Mouse (Mus musculus) lung, postnatal 0 days (tissue): ENCODE data around the gene Eif4a2. TPM values are rescaled to one million over a fixed set of nuclear protein-coding genes. Genes with fewer than 3 reads are reported as not detected.
"Not testable (repeated sequence)": the region's sequence is repeated elsewhere in the genome, so short reads cannot be mapped to it uniquely, and the experiment has no call there.

ENCODE experiments used
- ATAC-seq: fragments of 200-750 bp; cut with Nextera tagmentation; 2 replicates; pipeline ENCODE4 v1.8.0; 2017; ENCODE audit warnings: moderate library complexity
- DNase-seq: peaks from one replicate; pipeline ENCODE4 v3.0.0-alpha.2; 2016; ENCODE audit warnings: low spot score
- H3K27ac ChIP-seq: fragments of 300-500 bp; sonication (generic); 2 replicates; pipeline ENCODE4 v1.5.1; 2014; ENCODE audit warnings: antibody characterized with exemption, mild to moderate bottlenecking, low read length, mixed read lengths
- H3K27me3 ChIP-seq: fragments of 300-500 bp; sonication (generic); replicated peaks from 2 replicates; pipeline ENCODE4 v1.6.1; 2014; ENCODE audit warnings: low read length, mixed read lengths; ENCODE audit not compliant: insufficient read depth
- H3K36me3 ChIP-seq: fragments of 300-500 bp; sonication (generic); 2 replicates; pipeline ENCODE4 v1.6.1; 2014; ENCODE audit warnings: low read length, mixed read lengths; ENCODE audit not compliant: insufficient read depth
- H3K4me1 ChIP-seq: fragments of 300-500 bp; sonication (generic); 2 replicates; pipeline ENCODE4 v1.6.1; 2014; ENCODE audit warnings: antibody characterized with exemption, low read depth, low read length, mixed read lengths; ENCODE audit not compliant: insufficient read depth
- H3K4me2 ChIP-seq: fragments of 300-500 bp; sonication (generic); replicated peaks from 2 replicates; pipeline ENCODE4 v1.6.1; 2014; ENCODE audit warnings: low read depth, mild to moderate bottlenecking, low read length, moderate library complexity, mixed read lengths
- H3K4me3 ChIP-seq: fragments of 300-500 bp; sonication (generic); 2 replicates; pipeline ENCODE4 v1.5.1; 2014; ENCODE audit warnings: low read depth, low read length
- H3K9ac ChIP-seq: fragments of 300-500 bp; sonication (generic); replicated peaks from 2 replicates; pipeline ENCODE4 v1.6.1; 2014; ENCODE audit warnings: low read depth, mild to moderate bottlenecking
- H3K9me3 ChIP-seq: fragments of 300-500 bp; sonication (generic); 2 replicates; pipeline ENCODE4 v1.6.1; 2016; ENCODE audit warnings: low read length, mixed read lengths
- CTCF ChIP-seq: IDR thresholded peaks from 2 replicates; pipeline ENCODE4 v1.5.1; 2016; ENCODE audit warnings: antibody characterized with exemption, mild to moderate bottlenecking
- EP300 ChIP-seq: IDR thresholded peaks from 2 replicates; pipeline ENCODE4 v1.6.1; 2016; ENCODE audit warnings: antibody characterized with exemption, mild to moderate bottlenecking, control low read depth
- WGBS: fragments of 180-500 bp; shearing (Covaris S2); extraction: QIAGEN DNeasy Blood & Tissue Kit; methylation state at CpG from one replicate; pipeline ENCODE4 v1.1.7; 2014; 5-methylcytosine and 5-hydroxymethylcytosine counted together
- polyA plus RNA-seq: library from polyadenylated mRNA; unstranded; fragments of >200 nt; fragmentation: Nextera tagmentation; extraction: Ambion mirVana; gene quantifications from 2 replicates; pipeline ENCODE4 v1.2.1, GENCODE M21; 2015

Eif4a2 gene
- polyA plus RNA-seq, 1 experiment from 2014 or later, result 144 TPM

- H3K9me3 ChIP-seq, H3K4me1 ChIP-seq, H3K4me3 ChIP-seq, H3K9ac ChIP-seq, H3K27ac ChIP-seq, H3K27me3 ChIP-seq, H3K4me2 ChIP-seq, ATAC-seq, H3K36me3 ChIP-seq: not testable (repeated sequence)
- peak; percentile 76 for DNase-seq
- WGBS, result 40% methylated on average over 4 of the region's 4 CpGs
- TF ChIP-seq CTCF, result peak; percentile 65
Observed at GRCm38 (mm10) chr16:23087712-23088111, 19.5 kb upstream of the Eif4a2 start.

GRCm38 (mm10) chr16:23088491-23088890 is 18.8 kb upstream of the Eif4a2 start:
- DNase-seq, ATAC-seq, H3K4me2 ChIP-seq, H3K4me3 ChIP-seq, H3K36me3 ChIP-seq, H3K9me3 ChIP-seq, H3K4me1 ChIP-seq, H3K27me3 ChIP-seq, H3K9ac ChIP-seq, H3K27ac ChIP-seq: not testable (repeated sequence)
- TF ChIP-seq CTCF, result peak; percentile 47
- 87% methylated on average over 1 of the region's 1 CpGs for WGBS

- not testable (repeated sequence) for H3K9me3 ChIP-seq, H3K4me2 ChIP-seq, H3K9ac ChIP-seq, H3K4me1 ChIP-seq, ATAC-seq, H3K4me3 ChIP-seq, DNase-seq, H3K27me3 ChIP-seq, H3K36me3 ChIP-seq, H3K27ac ChIP-seq
Observed at GRCm38 (mm10) chr16:23091345-23091744, 15.9 kb upstream of the Eif4a2 start.

GRCm38 (mm10) chr16:23093321-23093953 is 13.8 kb upstream of the Eif4a2 start:
- 68% methylated on average over 13 of the region's 13 CpGs for WGBS

GRCm38 (mm10) chr16:23094136-23094535 is 13.1 kb upstream of the Eif4a2 start:
- ATAC-seq, result no peak
- Histone ChIP-seq H3K36me3 (no peaks in the 10 kb centered on the region), H3K27ac (no peak overlapping the region), H3K9me3 (no peaks in the 10 kb centered on the region), H3K27me3 (no peaks in the 10 kb centered on the region), H3K4me1 (no peaks in the 10 kb centered on the region), H3K9ac (no peak overlapping the region), H3K4me2 (no peak overlapping the region), H3K4me3 (no peak overlapping the region)
- TF ChIP-seq CTCF, result no peak
- no peak for TF ChIP-seq EP300
- 69% methylated on average over 6 of the region's 6 CpGs for WGBS
- DNase-seq, result no peak

More at GRCm38 (mm10) chr16:23093321-23093953, 13.8 kb upstream of the Eif4a2 start:
- Histone ChIP-seq H3K9me3 (no peaks in the 10 kb centered on the region), H3K4me1 (no peaks in the 10 kb centered on the region), H3K4me2 (no peak overlapping the region), H3K36me3 (no peaks in the 10 kb centered on the region), H3K4me3 (no peak overlapping the region), H3K9ac (no peak overlapping the region), H3K27ac (no peak overlapping the region), H3K27me3 (no peaks in the 10 kb centered on the region)
- DNase-seq (no peak), ATAC-seq (no peak)
- TF ChIP-seq EP300 (no peak), CTCF (no peak)

- not testable (repeated sequence) for H3K27me3 ChIP-seq, ATAC-seq
Observed at GRCm38 (mm10) chr16:23095581-23095980, 11.7 kb upstream of the Eif4a2 start.

GRCm38 (mm10) chr16:23096886-23097285 is 10.4 kb upstream of the Eif4a2 start:
- H3K27ac ChIP-seq, H3K4me1 ChIP-seq, DNase-seq, ATAC-seq, H3K4me2 ChIP-seq, H3K9me3 ChIP-seq, H3K36me3 ChIP-seq, H3K4me3 ChIP-seq, H3K27me3 ChIP-seq, H3K9ac ChIP-seq: not testable (repeated sequence)
- 83% methylated on average over 1 of the region's 1 CpGs for WGBS

More at GRCm38 (mm10) chr16:23095581-23095980, 11.7 kb upstream of the Eif4a2 start:
- H3K27ac ChIP-seq, H3K9me3 ChIP-seq, H3K4me1 ChIP-seq, DNase-seq, H3K36me3 ChIP-seq, H3K4me3 ChIP-seq, H3K4me2 ChIP-seq, H3K9ac ChIP-seq: not testable (repeated sequence)
- 88% methylated on average over 5 of the region's 5 CpGs for WGBS

- not testable (repeated sequence) for H3K27me3 ChIP-seq, H3K27ac ChIP-seq, H3K9me3 ChIP-seq, H3K4me3 ChIP-seq, ATAC-seq, H3K4me1 ChIP-seq, H3K9ac ChIP-seq, H3K4me2 ChIP-seq, DNase-seq, H3K36me3 ChIP-seq
- WGBS, result 78% methylated on average over 8 of the region's 8 CpGs
Observed at GRCm38 (mm10) chr16:23097290-23098104, 9.7 kb upstream of the Eif4a2 start.

GRCm38 (mm10) chr16:23098105-23098452 is 9.2 kb upstream of the Eif4a2 start:
- not testable (repeated sequence) for ATAC-seq, H3K4me2 ChIP-seq, H3K27ac ChIP-seq, H3K9me3 ChIP-seq, H3K36me3 ChIP-seq, H3K27me3 ChIP-seq, DNase-seq, H3K4me3 ChIP-seq, H3K4me1 ChIP-seq, H3K9ac ChIP-seq
- 89% methylated on average over 1 of the region's 1 CpGs for WGBS
